Mouse (Mus musculus) G1E (cell line): ENCODE results near the gene AC170998.1.

ENCODE experiments used
- CTCF ChIP-seq: IDR thresholded peaks from 2 replicates; pipeline ENCODE4 v1.5.1; 2012; ENCODE audit warnings: low read depth, low read length, inconsistent platforms, mixed read lengths
- GATA1 ChIP-seq: IDR thresholded peaks from 2 replicates; pipeline ENCODE4 v1.6.1; 2012; ENCODE audit warnings: borderline replicate concordance, low read length, inconsistent platforms, mixed read lengths
- POLR2AphosphoS5 ChIP-seq: IDR thresholded peaks from 2 replicates; pipeline ENCODE4 v1.6.1; 2012; ENCODE audit warnings: low read depth, low read length, inconsistent platforms; ENCODE audit not compliant: insufficient replicate concordance
- TAL1 ChIP-seq: conservative IDR thresholded peaks from 2 replicates; pipeline ENCODE4 v1.6.1; 2012; ENCODE audit warnings: low read depth, low read length, inconsistent platforms, mixed read lengths

DNA sequence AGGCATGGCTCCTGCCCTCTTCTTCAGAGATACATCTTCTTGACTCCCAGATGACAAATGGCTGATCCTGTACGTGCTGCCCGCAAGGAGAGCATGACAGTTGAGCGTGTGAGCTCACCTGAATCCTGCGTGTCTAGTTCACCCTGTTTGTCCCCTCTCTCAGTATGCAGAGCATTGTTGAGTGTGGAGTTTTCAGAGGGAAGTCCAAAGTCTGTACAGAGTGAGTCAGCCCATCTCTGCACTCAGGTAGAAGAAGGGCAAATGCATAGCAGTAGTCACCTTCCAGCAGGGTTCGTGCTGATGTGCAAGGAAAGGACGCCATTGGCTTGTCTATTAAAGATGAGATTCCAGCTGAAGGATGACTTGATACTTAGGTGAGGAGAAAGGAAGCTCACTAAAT is 13.4 kb downstream of the AC170998.1 start:
- TF ChIP-seq TAL1 = no peak
- no peak for TF ChIP-seq CTCF
- TF ChIP-seq GATA1 = no peak
- TF ChIP-seq POLR2AphosphoS5 = no peak
